Mouse (Mus musculus) liver, adult 2 months (tissue): Measurements from ENCODE around the gene Gorasp2. TPM values are rescaled to one million over a fixed set of nuclear protein-coding genes. Genes with fewer than 3 reads are reported as not detected.

Experiments used
- DNase-seq: peaks from one replicate; pipeline ENCODE4 v3.0.0-alpha.2; 2011; ENCODE audit warnings: low read depth, low spot score; ENCODE audit errors: extremely low read depth
- H3K27ac ChIP-seq: fragments of 200-500 bp; replicated peaks from 2 replicates; pipeline ENCODE4 v1.5.1; 2012; ENCODE audit warnings: low read depth, mild to moderate bottlenecking, control low read depth, inconsistent platforms, low read length; ENCODE audit not compliant: insufficient read depth
- H3K27me3 ChIP-seq: fragments of 200-500 bp; 2 replicates; pipeline ENCODE4 v1.6.1; 2012; ENCODE audit warnings: mild to moderate bottlenecking, moderate library complexity, low read length, inconsistent platforms; ENCODE audit not compliant: control insufficient read depth, insufficient read depth
- H3K36me3 ChIP-seq: fragments of 200-500 bp; 2 replicates; pipeline ENCODE4 v1.6.1; 2012; ENCODE audit warnings: low read length, inconsistent platforms; ENCODE audit not compliant: control insufficient read depth, insufficient read depth
- H3K4me1 ChIP-seq: fragments of 200-500 bp; 2 replicates; pipeline ENCODE4 v1.6.1; 2011; ENCODE audit warnings: low read length; ENCODE audit not compliant: control insufficient read depth, insufficient read depth
- H3K4me3 ChIP-seq: fragments of 200-500 bp; 2 replicates; pipeline ENCODE4 v1.5.1; 2011; ENCODE audit warnings: low read depth, mild to moderate bottlenecking, control low read depth, low read length, moderate library complexity; ENCODE audit not compliant: insufficient read depth
- H3K79me2 ChIP-seq: fragments of 200-500 bp; 2 replicates; pipeline ENCODE4 v1.6.1; 2012; ENCODE audit warnings: inconsistent platforms, mild to moderate bottlenecking, low read length, moderate library complexity; ENCODE audit not compliant: control insufficient read depth, insufficient read depth
- H3K9ac ChIP-seq: fragments of 200-500 bp; 2 replicates; pipeline ENCODE4 v1.6.1; 2012; ENCODE audit warnings: low read depth, mild to moderate bottlenecking, control low read depth, inconsistent platforms, low read length
- CTCF ChIP-seq: fragments of 200-500 bp; IDR thresholded peaks from 2 replicates; pipeline ENCODE4 v1.5.1; 2011; ENCODE audit warnings: low read depth, low read length, control low read depth
- POLR2A ChIP-seq: fragments of 200-500 bp; IDR thresholded peaks from 2 replicates; pipeline ENCODE4 v1.6.1; 2011; ENCODE audit warnings: low read length, control low read depth; ENCODE audit not compliant: insufficient read depth; ENCODE audit errors: extremely low read depth
- WGBS: fragments of 180-500 bp; shearing (Covaris S2); methylation state at CpG from one replicate; pipeline ENCODE4 v1.1.7; 2018; 5-methylcytosine and 5-hydroxymethylcytosine counted together
- polyA plus RNA-seq: library from polyadenylated mRNA; depleted of rRNA; stranded (reverse); fragments of >200 nt; gene quantifications from 2 replicates; pipeline ENCODE4 v1.2.3, GENCODE M21; 2012; rRNA removed
- total RNA-seq: library from RNA; depleted of rRNA; stranded (reverse); fragments of >200 nt; gene quantifications from 2 replicates; pipeline ENCODE4 v1.2.3, GENCODE M21; 2014; rRNA removed

The Gorasp2 gene
- total and polyA plus RNA-seq, 2 experiments: 28.6 to 94.4 TPM

DNA sequence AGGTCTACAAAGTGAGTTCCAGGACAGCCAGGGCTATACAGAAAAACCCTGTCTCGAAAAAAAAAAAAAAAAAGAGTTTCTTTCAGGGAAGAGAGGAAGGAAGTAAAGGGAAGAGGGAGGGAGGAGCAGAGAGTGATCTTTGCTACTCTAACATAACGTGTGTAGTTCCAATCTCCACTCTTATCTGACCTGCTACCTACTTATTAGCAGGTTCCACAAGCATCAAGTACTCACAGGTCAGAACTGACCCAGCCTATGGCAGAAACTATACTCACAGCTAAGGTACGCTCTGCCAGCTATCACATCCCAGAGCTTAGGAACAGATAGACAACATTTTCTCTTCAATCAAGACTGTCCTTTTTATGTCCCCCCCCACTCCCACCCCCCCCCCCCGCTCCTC lies 74.2 kb downstream of the Gorasp2 start:
- no peak for TF ChIP-seq POLR2A
- TF ChIP-seq CTCF: no peak
- whole genome bisulfite sequencing: 76% methylated on average over 4 of the region's 4 CpGs
- peaks cover 40% of the 10 kb centered on the region for H3K36me3 ChIP-seq

GRCm38 (mm10) chr2:70736008-70736407 lies 74.6 kb downstream of the Gorasp2 start:
- Histone ChIP-seq H3K4me3 (no peak overlapping the region), H3K4me1 (no peaks in the 10 kb centered on the region), H3K27me3 (no peaks in the 10 kb centered on the region), H3K79me2 (no peaks in the 10 kb centered on the region), H3K36me3 (peaks cover 41% of the 10 kb centered on the region), H3K9ac (no peak overlapping the region), H3K27ac (no peak overlapping the region)
- WGBS: 81% methylated on average over 5 of the region's 5 CpGs
- no peak for TF ChIP-seq CTCF
- no peak for TF ChIP-seq POLR2A
- DNase-seq: no peak

More for the DNA sequence above, 74.2 kb downstream of the Gorasp2 start:
- no peak for DNase-seq
- Histone ChIP-seq H3K9ac (no peak overlapping the region), H3K27ac (no peak overlapping the region), H3K27me3 (no peaks in the 10 kb centered on the region), H3K79me2 (no peaks in the 10 kb centered on the region), H3K4me3 (no peak overlapping the region), H3K4me1 (no peaks in the 10 kb centered on the region)

- Histone ChIP-seq H3K4me3 (no peak overlapping the region), H3K27ac (no peak overlapping the region), H3K4me1 (no peaks in the 10 kb centered on the region), H3K36me3 (peaks cover 52% of the 10 kb centered on the region), H3K79me2 (no peaks in the 10 kb centered on the region; the same call in 1 of the 2 replicates), H3K9ac (no peak overlapping the region), H3K27me3 (no peaks in the 10 kb centered on the region)
- no peak for DNase-seq
- TF ChIP-seq CTCF: no peak
- TF ChIP-seq POLR2A: no peak
- 95% methylated on average over 5 of the region's 5 CpGs for WGBS
These were observed 80.5 kb downstream of the Gorasp2 start for GRCm38 (mm10) chr2:70741901-70742300.

GRCm38 (mm10) chr2:70742588-70742987 lies 81.2 kb downstream of the Gorasp2 start:
- H3K9ac ChIP-seq: no peak overlapping the region
- no peaks in the 10 kb centered on the region for H3K27me3 ChIP-seq
- TF ChIP-seq POLR2A (no peak), CTCF (no peak)
- H3K79me2 ChIP-seq: no peaks in the 10 kb centered on the region; the same call in 1 of the 2 replicates
- 86% methylated on average over 2 of the region's 2 CpGs for WGBS
- H3K36me3 ChIP-seq: peaks cover 49% of the 10 kb centered on the region
- no peak overlapping the region for H3K27ac ChIP-seq
- DNase-seq: no peak
- no peak overlapping the region for H3K4me3 ChIP-seq
- no peaks in the 10 kb centered on the region for H3K4me1 ChIP-seq

DNA sequence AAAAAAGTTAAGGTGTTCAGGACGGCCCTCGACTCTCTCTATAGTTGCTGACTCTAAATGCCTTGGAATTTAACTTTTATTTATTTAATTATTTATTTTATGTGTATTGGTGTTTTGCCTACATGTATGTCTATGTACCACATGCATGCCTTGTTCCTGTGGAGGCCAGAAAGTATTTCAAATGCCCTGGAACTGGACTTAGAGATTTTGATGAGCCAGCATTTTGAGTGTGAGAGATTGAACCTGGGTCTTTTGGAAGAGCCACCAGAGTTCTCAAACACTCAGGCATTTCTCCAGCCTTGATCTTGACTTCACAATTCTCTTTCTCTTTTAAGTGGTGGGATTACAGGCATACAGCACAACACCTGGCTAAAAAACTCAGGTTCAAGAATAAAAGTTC lies 90.3 kb downstream of the Gorasp2 start:
- peaks cover 25% of the 10 kb centered on the region for H3K36me3 ChIP-seq
- no peak overlapping the region for H3K27ac ChIP-seq
- H3K27me3 ChIP-seq: no peaks in the 10 kb centered on the region
- whole genome bisulfite sequencing: 94% methylated on average over 2 of the region's 2 CpGs
- TF ChIP-seq POLR2A (no peak), CTCF (no peak)
- no peaks in the 10 kb centered on the region; the same call in 1 of the 2 replicates for H3K79me2 ChIP-seq
- H3K4me1 ChIP-seq: no peaks in the 10 kb centered on the region
- H3K9ac ChIP-seq: no peak overlapping the region
- DNase-seq: no peak
- H3K4me3 ChIP-seq: no peak overlapping the region

DNA sequence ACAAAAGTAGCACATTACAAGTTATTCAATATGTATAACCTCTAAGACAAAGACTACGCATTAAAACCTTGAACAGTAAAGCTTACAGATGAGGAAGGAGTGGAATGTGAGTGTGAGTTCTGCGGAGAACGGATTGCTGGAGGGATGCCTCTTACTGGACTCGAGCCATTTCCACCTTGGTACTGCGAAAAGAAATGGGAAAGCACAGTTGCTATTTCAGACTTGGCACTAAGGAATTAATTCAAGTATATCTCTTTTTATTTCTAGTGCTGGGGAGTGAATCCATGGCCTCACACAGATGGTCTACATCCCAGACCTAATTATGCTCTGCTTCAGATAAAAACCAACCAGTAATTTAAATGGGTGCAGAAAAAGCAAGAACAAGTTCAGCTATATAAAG lies 90.8 kb downstream of the Gorasp2 start:
- H3K79me2 ChIP-seq: no peaks in the 10 kb centered on the region; the same call in 1 of the 2 replicates
- H3K9ac ChIP-seq: no peak overlapping the region
- H3K36me3 ChIP-seq: peaks cover 25% of the 10 kb centered on the region
- no peak overlapping the region for H3K4me3 ChIP-seq
- no peak for DNase-seq
- TF ChIP-seq CTCF (no peak), POLR2A (no peak)
- no peaks in the 10 kb centered on the region for H3K4me1 ChIP-seq
- H3K27me3 ChIP-seq: no peaks in the 10 kb centered on the region
- 93% methylated on average over 5 of the region's 5 CpGs for WGBS
- H3K27ac ChIP-seq: no peak overlapping the region

Other genes starting within 250 kb of the Gorasp2 start
- gene Sp5, start 186.7 kb upstream of the Gorasp2 start, total RNA-seq: 0.55 and 0.60 TPM in 2 replicates
- 2.4 and 2.9 TPM in 2 replicates for gene Sp5, start 186.7 kb upstream of the Gorasp2 start, polyA plus RNA-seq
- gene Erich2, start 152.8 kb upstream of the Gorasp2 start, total RNA-seq: not detected in 2 replicates
- gene Erich2, start 152.8 kb upstream of the Gorasp2 start, polyA plus RNA-seq: not detected in 2 replicates
- 0.20 TPM in 1 of 2 replicates, not detected in the other for gene Gad1, start 108.5 kb upstream of the Gorasp2 start, total RNA-seq
- gene Gad1, start 108.5 kb upstream of the Gorasp2 start, polyA plus RNA-seq: not detected in 2 replicates
- 0.55 TPM in 1 of 2 replicates, not detected in the other for gene Gm26558, start 532 bp downstream of the Gorasp2 start, total RNA-seq
- 0.45 and 0.58 TPM in 2 replicates for gene Gm26558, start 532 bp downstream of the Gorasp2 start, polyA plus RNA-seq
- gene Tlk1, start 164.2 kb downstream of the Gorasp2 start, total RNA-seq: 21.4 and 22.6 TPM in 2 replicates
- gene Tlk1, start 164.2 kb downstream of the Gorasp2 start, polyA plus RNA-seq: 5.6 and 6.2 TPM in 2 replicates